Comparison of ENCODE assay signal across 27 mouse cellular contexts in the genomic region with DNA sequence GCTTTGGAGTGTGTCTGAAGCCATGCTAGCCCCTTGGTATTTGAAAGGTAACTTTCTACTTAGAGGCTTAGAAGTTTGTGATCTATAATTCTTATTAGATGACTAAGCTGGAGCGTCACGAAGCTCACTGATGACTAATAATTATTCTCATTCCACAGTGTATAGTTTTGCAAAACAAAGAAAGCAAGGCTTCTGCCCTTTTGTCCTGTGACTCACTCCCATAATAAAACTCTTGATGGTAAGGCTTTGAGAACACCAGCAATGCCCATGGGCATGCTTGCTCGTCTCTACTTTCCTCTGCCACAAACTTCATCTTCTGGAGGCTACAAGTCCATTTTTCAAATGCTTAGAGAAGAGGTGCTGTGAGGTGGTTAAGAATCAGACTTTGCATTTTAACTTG.
DNase-seq lines count a peak whose midpoint lies in the region; ATAC-seq and TF ChIP-seq lines count a peak whose summit lies in the region.
"Had no signal": no experiment of that assay in that cellular context is flagged by ENCODE, and none has a peak within 500 bp of the region (broad histone marks: within the 10 kb centered on the region; RNA-seq: fewer than 3 reads in every experiment).

No protein-coding gene starts in this region.

- peak; percentile 30 to 72 for DNase-seq in adrenal gland, adult (ENCODE audit: inconsistent age in 2 of 2, low spot score in 1 of 2)
- no peak for DNase-seq in adrenal gland, postnatal 14 days
- peak; percentile 30 for DNase-seq in 3134 (ENCODE audit: extremely low read depth, insufficient read length, low spot score)
- DNase-seq in Muller cell, postnatal 12 days (ENCODE audit: inconsistent ontology term), result peak; percentile 85
- no peak for DNase-seq in left cerebral cortex, postnatal 14 days (ENCODE audit: low spot score in 2 of 2)
- no peak for DNase-seq in natural killer cell, adult 2 months (ENCODE audit: low spot score in 2 of 2)
- DNase-seq: cerebellum, adult 2 months; cerebellum, adult 9-11 months; cerebellum, postnatal 25 days; gastrocnemius, postnatal 25 days; heart, adult 18-20 months; heart, postnatal 10 days; heart, postnatal 36 days; kidney, adult 18-20 months had no signal

- TF ChIP-seq CTCF in embryonic fibroblast, embryonic 13.5 days (IDR thresholded peaks at IDR 0.05; ENCODE audit: borderline replicate concordance, insufficient read depth, low read length), result no peak

- no peak for TF ChIP-seq POLR2A in embryonic fibroblast, embryonic 13.5 days (IDR thresholded peaks at IDR 0.05; ENCODE audit: low read depth, low read length)

- intact Hi-C loops in left cerebral cortex, postnatal 14 days (cut with DNase I), result no loop called here

- no peak overlapping the region for H3K9ac ChIP-seq in midbrain, embryonic 15.5 days
- H3K9ac ChIP-seq: embryonic facial prominence, embryonic 12.5 days; embryonic facial prominence, embryonic 15.5 days; forebrain, embryonic 12.5 days; forebrain, embryonic 15.5 days; heart, embryonic 12.5 days; heart, embryonic 15.5 days; hindbrain, embryonic 14.5 days had no signal

- H3K36me3 ChIP-seq in midbrain, embryonic 15.5 days (replicated peaks), result no peaks in the 10 kb centered on the region
- H3K36me3 ChIP-seq: embryonic facial prominence, embryonic 12.5 days; embryonic facial prominence, embryonic 15.5 days; forebrain, embryonic 12.5 days; forebrain, embryonic 15.5 days; heart, embryonic 12.5 days; heart, embryonic 15.5 days had no signal

- H3K4me1 ChIP-seq in embryonic fibroblast, embryonic 13.5 days (ENCODE audit: control insufficient read depth, insufficient read depth, low read length), result peaks cover 11% of the 10 kb centered on the region
- H3K4me1 ChIP-seq in midbrain, embryonic 15.5 days, result no peaks in the 10 kb centered on the region
- H3K4me1 ChIP-seq: embryonic facial prominence, embryonic 12.5 days; embryonic facial prominence, embryonic 15.5 days; forebrain, embryonic 12.5 days; forebrain, embryonic 15.5 days; heart, embryonic 12.5 days; heart, embryonic 15.5 days had no signal

- H3K27ac ChIP-seq in embryonic fibroblast, embryonic 13.5 days (ENCODE audit: insufficient read depth, low read length), result peak overlapping the region; percentile 55
- H3K27ac ChIP-seq in midbrain, embryonic 15.5 days, result no peak overlapping the region
- H3K27ac ChIP-seq: embryonic facial prominence, embryonic 12.5 days; embryonic facial prominence, embryonic 15.5 days; forebrain, embryonic 12.5 days; forebrain, embryonic 15.5 days; heart, embryonic 15.5 days; hindbrain, embryonic 14.5 days; hindbrain, postnatal 0 days had no signal

- no peak overlapping the region for H3K4me3 ChIP-seq in embryonic fibroblast, embryonic 13.5 days (ENCODE audit: insufficient read depth, low read length)
- no peak overlapping the region for H3K4me3 ChIP-seq in midbrain, embryonic 15.5 days
- H3K4me3 ChIP-seq: embryonic facial prominence, embryonic 12.5 days; embryonic facial prominence, embryonic 15.5 days; erythroblast, embryonic 14.5 days; forebrain, embryonic 12.5 days; forebrain, embryonic 15.5 days; heart, embryonic 12.5 days; heart, embryonic 15.5 days had no signal

- no peaks in the 10 kb centered on the region for H3K9me3 ChIP-seq in midbrain, embryonic 15.5 days
- H3K9me3 ChIP-seq: embryonic facial prominence, embryonic 12.5 days; embryonic facial prominence, embryonic 15.5 days; forebrain, embryonic 12.5 days; forebrain, embryonic 15.5 days; heart, embryonic 12.5 days; heart, embryonic 15.5 days had no signal

- 80% methylated on average over 3 of the region's 3 CpGs for WGBS in midbrain, embryonic 15.5 days

- no peak overlapping the region for H3K4me2 ChIP-seq in midbrain, embryonic 15.5 days
- H3K4me2 ChIP-seq: embryonic facial prominence, embryonic 12.5 days; embryonic facial prominence, embryonic 15.5 days; forebrain, embryonic 12.5 days; forebrain, embryonic 15.5 days; heart, embryonic 12.5 days; heart, embryonic 15.5 days; hindbrain, embryonic 14.5 days had no signal

- ATAC-seq in midbrain, embryonic 15.5 days (replicated peaks), result no peak
- ATAC-seq: forebrain, embryonic 15.5 days; hindbrain, postnatal 0 days; inflammation-experienced regulatory T-cells, adult 6 months; intestine, embryonic 16.5 days had no signal

- no peaks in the 10 kb centered on the region for H3K27me3 ChIP-seq in midbrain, embryonic 15.5 days (replicated peaks)
- H3K27me3 ChIP-seq: embryonic facial prominence, embryonic 12.5 days; embryonic facial prominence, embryonic 15.5 days; forebrain, embryonic 12.5 days; forebrain, embryonic 15.5 days; heart, embryonic 12.5 days; heart, embryonic 15.5 days had no signal

Comparison
In these comparisons a context has a peak if more than half of its experiments do, and no peak if none do; other contexts are left out.
1. DNase-seq: peak in adrenal gland, adult (2 of 2), 3134 (single experiment) and Muller cell, postnatal 12 days (single experiment); none in adrenal gland, postnatal 14 days (single experiment), left cerebral cortex, postnatal 14 days (0 of 2) and natural killer cell, adult 2 months (0 of 2).